Mouse (Mus musculus): Measurements from ENCODE around the gene Syde2. TPM values are rescaled to one million over a fixed set of nuclear protein-coding genes. Genes with fewer than 3 reads are reported as not detected.

Gene Syde2
- polyA plus RNA-seq, 1 experiment, result 2.6 TPM

- Histone ChIP-seq H3K27me3 (ENCODE audit: control insufficient read depth, insufficient read depth, insufficient read length) (no peaks in the 10 kb centered on the region), H3K4me3 (ENCODE audit: insufficient read depth, poor library complexity, severe bottlenecking) (no peak overlapping the region), H3ac (ENCODE audit: control insufficient read depth, insufficient read length, low read depth) (no peak overlapping the region), H3K79me3 (ENCODE audit: low read depth) (no peaks in the 10 kb centered on the region), H3K79me2 (ENCODE audit: control insufficient read depth, insufficient read depth) (no peaks in the 10 kb centered on the region), H3K36me3 (ENCODE audit: control insufficient read depth, insufficient read depth) (peaks cover 5% of the 10 kb centered on the region)
- TF ChIP-seq MYOG (IDR thresholded peaks at IDR 0.05; ENCODE audit: control insufficient read depth, extremely low read depth, insufficient read length), result no peak
- TF ChIP-seq FOSL1 (IDR thresholded peaks at IDR 0.05; ENCODE audit: insufficient read depth, low read length, poor library complexity, severe bottlenecking), result no peak
- no peak for TF ChIP-seq USF1 (IDR thresholded peaks at IDR 0.05; ENCODE audit: low read depth)
- TF ChIP-seq CEBPB (IDR thresholded peaks at IDR 0.05; ENCODE audit: low read depth), result no peak
- no peak for TF ChIP-seq MYOD1 (IDR thresholded peaks at IDR 0.05; ENCODE audit: control insufficient read depth, insufficient read length, low read depth)
- TF ChIP-seq CTCF (IDR thresholded peaks at IDR 0.05; ENCODE audit: control insufficient read depth, insufficient read depth, insufficient read length), result no peak
Measured at GRCm38 (mm10) chr3:146016979-146017378, 29.3 kb downstream of the Syde2 start.

- Histone ChIP-seq H3K4me3 (ENCODE audit: insufficient read depth, poor library complexity, severe bottlenecking) (no peak overlapping the region), H3K36me3 (ENCODE audit: control insufficient read depth, insufficient read depth) (peaks cover 5% of the 10 kb centered on the region), H3K79me3 (ENCODE audit: low read depth) (no peaks in the 10 kb centered on the region), H3K27me3 (ENCODE audit: control insufficient read depth, insufficient read depth, insufficient read length) (no peaks in the 10 kb centered on the region), H3K79me2 (ENCODE audit: control insufficient read depth, insufficient read depth) (no peaks in the 10 kb centered on the region), H3ac (ENCODE audit: control insufficient read depth, insufficient read length, low read depth) (no peak overlapping the region)
- TF ChIP-seq CEBPB (IDR thresholded peaks at IDR 0.05; ENCODE audit: low read depth) (no peak), CTCF (IDR thresholded peaks at IDR 0.05; ENCODE audit: control insufficient read depth, insufficient read depth, insufficient read length) (no peak), USF1 (IDR thresholded peaks at IDR 0.05; ENCODE audit: low read depth) (no peak), MYOD1 (IDR thresholded peaks at IDR 0.05; ENCODE audit: control insufficient read depth, insufficient read length, low read depth) (no peak), MAX (IDR thresholded peaks at IDR 0.05) (no peak), FOSL1 (IDR thresholded peaks at IDR 0.05; ENCODE audit: insufficient read depth, low read length, poor library complexity, severe bottlenecking) (no peak), MYOG (IDR thresholded peaks at IDR 0.05; ENCODE audit: control insufficient read depth, extremely low read depth, insufficient read length) (no peak)
Measured at GRCm38 (mm10) chr3:146017521-146017920, 29.9 kb downstream of the Syde2 start.

GRCm38 (mm10) chr3:146022232-146022631, 34.6 kb downstream of the Syde2 start:
- H3ac ChIP-seq (ENCODE audit: control insufficient read depth, insufficient read length, low read depth), result no peak overlapping the region
- TF ChIP-seq CEBPB (IDR thresholded peaks at IDR 0.05; ENCODE audit: low read depth), result no peak
- TF ChIP-seq MYOG (IDR thresholded peaks at IDR 0.05; ENCODE audit: control insufficient read depth, extremely low read depth, insufficient read length), result no peak
- no peak for TF ChIP-seq USF1 (IDR thresholded peaks at IDR 0.05; ENCODE audit: low read depth)
- no peak for TF ChIP-seq MYOD1 (IDR thresholded peaks at IDR 0.05; ENCODE audit: control insufficient read depth, insufficient read length, low read depth)
- TF ChIP-seq MAX (IDR thresholded peaks at IDR 0.05), result no peak
- TF ChIP-seq FOSL1 (IDR thresholded peaks at IDR 0.05; ENCODE audit: insufficient read depth, low read length, poor library complexity, severe bottlenecking), result no peak
- no peak for TF ChIP-seq CTCF (IDR thresholded peaks at IDR 0.05; ENCODE audit: control insufficient read depth, insufficient read depth, insufficient read length)
- H3K79me3 ChIP-seq (ENCODE audit: low read depth), result no peaks in the 10 kb centered on the region
- H3K36me3 ChIP-seq (ENCODE audit: control insufficient read depth, insufficient read depth), result no peaks in the 10 kb centered on the region
- no peaks in the 10 kb centered on the region for H3K27me3 ChIP-seq (ENCODE audit: control insufficient read depth, insufficient read depth, insufficient read length)
- no peaks in the 10 kb centered on the region for H3K79me2 ChIP-seq (ENCODE audit: control insufficient read depth, insufficient read depth)
- no peak overlapping the region for H3K4me3 ChIP-seq (ENCODE audit: insufficient read depth, poor library complexity, severe bottlenecking)

GRCm38 (mm10) chr3:146024746-146025145, 37.1 kb downstream of the Syde2 start:
- H3K79me3 ChIP-seq (ENCODE audit: low read depth), result no peaks in the 10 kb centered on the region
- no peak overlapping the region for H3K4me3 ChIP-seq (ENCODE audit: insufficient read depth, poor library complexity, severe bottlenecking)
- no peak overlapping the region for H3ac ChIP-seq (ENCODE audit: control insufficient read depth, insufficient read length, low read depth)
- H3K27me3 ChIP-seq (ENCODE audit: control insufficient read depth, insufficient read depth, insufficient read length), result no peaks in the 10 kb centered on the region
- TF ChIP-seq USF1 (IDR thresholded peaks at IDR 0.05; ENCODE audit: low read depth) (no peak), MYOD1 (IDR thresholded peaks at IDR 0.05; ENCODE audit: control insufficient read depth, insufficient read length, low read depth) (no peak), CEBPB (IDR thresholded peaks at IDR 0.05; ENCODE audit: low read depth) (no peak), MYOG (IDR thresholded peaks at IDR 0.05; ENCODE audit: control insufficient read depth, extremely low read depth, insufficient read length) (no peak), CTCF (IDR thresholded peaks at IDR 0.05; ENCODE audit: control insufficient read depth, insufficient read depth, insufficient read length) (no peak), MAX (IDR thresholded peaks at IDR 0.05) (no peak), FOSL1 (IDR thresholded peaks at IDR 0.05; ENCODE audit: insufficient read depth, low read length, poor library complexity, severe bottlenecking) (no peak)
- no peaks in the 10 kb centered on the region for H3K79me2 ChIP-seq (ENCODE audit: control insufficient read depth, insufficient read depth)
- H3K36me3 ChIP-seq (ENCODE audit: control insufficient read depth, insufficient read depth), result no peaks in the 10 kb centered on the region

GRCm38 (mm10) chr3:146025499-146025898, 37.8 kb downstream of the Syde2 start:
- no peak overlapping the region for H3K4me3 ChIP-seq (ENCODE audit: insufficient read depth, poor library complexity, severe bottlenecking)
- no peaks in the 10 kb centered on the region for H3K27me3 ChIP-seq (ENCODE audit: control insufficient read depth, insufficient read depth, insufficient read length)
- H3K79me2 ChIP-seq (ENCODE audit: control insufficient read depth, insufficient read depth), result no peaks in the 10 kb centered on the region
- no peak overlapping the region for H3ac ChIP-seq (ENCODE audit: control insufficient read depth, insufficient read length, low read depth)
- H3K79me3 ChIP-seq (ENCODE audit: low read depth), result no peaks in the 10 kb centered on the region
- H3K36me3 ChIP-seq (ENCODE audit: control insufficient read depth, insufficient read depth), result no peaks in the 10 kb centered on the region
- TF ChIP-seq MYOD1 (IDR thresholded peaks at IDR 0.05; ENCODE audit: control insufficient read depth, insufficient read length, low read depth) (no peak), USF1 (IDR thresholded peaks at IDR 0.05; ENCODE audit: low read depth) (no peak), CTCF (IDR thresholded peaks at IDR 0.05; ENCODE audit: control insufficient read depth, insufficient read depth, insufficient read length) (no peak), FOSL1 (IDR thresholded peaks at IDR 0.05; ENCODE audit: insufficient read depth, low read length, poor library complexity, severe bottlenecking) (no peak), MYOG (IDR thresholded peaks at IDR 0.05; ENCODE audit: control insufficient read depth, extremely low read depth, insufficient read length) (no peak), CEBPB (IDR thresholded peaks at IDR 0.05; ENCODE audit: low read depth) (no peak), MAX (IDR thresholded peaks at IDR 0.05) (no peak)

GRCm38 (mm10) chr3:146027116-146027515, 39.4 kb downstream of the Syde2 start:
- TF ChIP-seq MYOG (IDR thresholded peaks at IDR 0.05; ENCODE audit: control insufficient read depth, extremely low read depth, insufficient read length) (no peak), USF1 (IDR thresholded peaks at IDR 0.05; ENCODE audit: low read depth) (no peak), MYOD1 (IDR thresholded peaks at IDR 0.05; ENCODE audit: control insufficient read depth, insufficient read length, low read depth) (no peak), FOSL1 (IDR thresholded peaks at IDR 0.05; ENCODE audit: insufficient read depth, low read length, poor library complexity, severe bottlenecking) (no peak), CEBPB (IDR thresholded peaks at IDR 0.05; ENCODE audit: low read depth) (no peak), MAX (IDR thresholded peaks at IDR 0.05) (no peak), CTCF (IDR thresholded peaks at IDR 0.05; ENCODE audit: control insufficient read depth, insufficient read depth, insufficient read length) (no peak)
- H3ac ChIP-seq (ENCODE audit: control insufficient read depth, insufficient read length, low read depth), result no peak overlapping the region

More at GRCm38 (mm10) chr3:146027116-146027515, 39.4 kb downstream of the Syde2 start:
- no peak overlapping the region for H3K4me3 ChIP-seq (ENCODE audit: insufficient read depth, poor library complexity, severe bottlenecking)
- no peaks in the 10 kb centered on the region for H3K79me2 ChIP-seq (ENCODE audit: control insufficient read depth, insufficient read depth)
- H3K27me3 ChIP-seq (ENCODE audit: control insufficient read depth, insufficient read depth, insufficient read length), result no peaks in the 10 kb centered on the region
- no peaks in the 10 kb centered on the region for H3K79me3 ChIP-seq (ENCODE audit: low read depth)
- H3K36me3 ChIP-seq (ENCODE audit: control insufficient read depth, insufficient read depth), result no peaks in the 10 kb centered on the region
